Mouse (Mus musculus): ENCODE measurements around the gene Nek3.

The Nek3 gene

DNA sequence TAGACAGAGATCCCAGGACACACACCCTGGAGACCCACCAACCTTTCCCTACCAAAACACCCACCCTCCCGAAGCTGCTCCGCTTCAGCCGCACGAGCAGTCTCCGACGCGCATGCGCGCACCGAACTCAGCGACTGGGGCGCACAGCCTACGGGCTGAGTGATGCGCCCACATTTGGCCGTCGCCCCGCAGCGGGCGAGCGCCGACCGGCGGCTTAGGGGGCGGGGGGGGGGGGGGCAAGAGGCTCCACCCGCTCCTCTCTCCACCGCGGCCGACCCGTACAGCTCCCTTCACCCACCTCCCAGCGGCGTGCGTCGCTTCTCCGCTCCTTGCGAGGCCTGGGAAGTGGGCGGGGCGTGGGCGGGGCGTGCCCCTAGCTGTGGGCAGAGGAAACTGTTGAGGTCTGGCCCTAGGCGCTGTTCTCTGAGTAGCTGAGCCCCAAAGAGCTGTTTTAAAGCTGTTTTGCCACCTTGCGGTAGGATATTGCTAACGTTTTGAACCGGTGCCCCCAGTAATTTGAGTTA is at the start of gene Nek3:
Nek3 (minus strand) TSS at position 356 of the 524 bp plus-strand sequence.
- peak; percentile 77 for DNase-seq

DNA sequence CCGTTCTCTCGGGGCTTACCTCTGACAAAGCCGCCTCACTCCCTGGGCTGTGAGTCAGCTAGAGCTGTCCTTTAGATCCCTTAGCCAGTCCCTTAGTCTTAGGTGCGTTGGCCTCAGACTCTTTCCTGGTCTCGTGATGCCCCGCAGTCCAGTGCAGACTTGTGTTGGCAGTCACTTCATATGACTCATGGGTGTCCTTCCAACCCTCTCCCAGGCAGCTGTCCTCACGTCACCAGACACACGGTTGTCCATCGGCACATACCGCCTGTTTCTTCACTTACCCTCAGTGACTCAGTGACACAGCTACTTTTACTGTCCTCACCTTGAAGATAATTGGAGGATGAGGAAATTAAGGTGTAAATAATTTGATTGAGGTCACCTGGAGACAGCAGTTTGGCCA is 48.6 kb upstream of the Nek3 start:
- no peak for DNase-seq

DNA sequence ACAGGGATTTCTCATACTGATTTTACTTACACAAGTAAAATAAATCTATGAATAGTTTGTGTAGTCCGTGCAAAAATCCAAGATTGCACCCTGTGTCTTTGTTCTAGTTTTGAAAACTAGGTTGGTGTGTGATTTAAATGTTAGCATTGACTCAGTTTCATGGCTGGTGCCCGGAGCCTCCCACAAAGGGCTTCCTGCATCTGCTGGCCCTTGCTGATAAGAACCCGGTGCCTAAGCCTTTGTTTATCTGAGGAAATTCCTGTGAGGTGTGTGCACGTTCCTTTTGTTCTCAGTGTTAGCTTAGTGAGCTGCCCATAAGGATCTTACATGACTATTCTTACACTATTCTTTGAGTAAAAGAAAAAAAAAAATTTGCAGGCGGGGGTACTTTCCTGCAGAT is 42.8 kb upstream of the Nek3 start:
- DNase-seq = no peak

DNA sequence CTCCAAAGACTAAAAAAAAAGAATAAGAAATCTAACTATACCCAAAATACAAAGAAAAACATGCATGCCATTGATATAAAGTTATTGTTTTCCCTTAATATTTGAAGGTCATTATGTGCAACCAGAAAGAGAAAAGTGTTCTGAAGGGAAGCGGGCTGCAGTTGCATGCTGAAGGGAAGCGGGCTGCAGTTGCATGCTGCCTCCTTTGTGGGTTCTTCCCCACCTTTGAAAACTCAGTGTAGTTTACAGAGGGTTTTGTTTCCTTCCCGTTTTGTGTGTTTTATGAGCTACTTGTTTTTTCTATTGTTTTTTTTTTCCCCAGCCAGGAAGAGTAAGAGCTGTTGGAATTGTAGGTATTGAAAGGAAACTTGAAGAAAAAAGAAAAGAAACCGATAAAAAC is 41.3 kb upstream of the Nek3 start:
- DNase-seq = no peak

DNA sequence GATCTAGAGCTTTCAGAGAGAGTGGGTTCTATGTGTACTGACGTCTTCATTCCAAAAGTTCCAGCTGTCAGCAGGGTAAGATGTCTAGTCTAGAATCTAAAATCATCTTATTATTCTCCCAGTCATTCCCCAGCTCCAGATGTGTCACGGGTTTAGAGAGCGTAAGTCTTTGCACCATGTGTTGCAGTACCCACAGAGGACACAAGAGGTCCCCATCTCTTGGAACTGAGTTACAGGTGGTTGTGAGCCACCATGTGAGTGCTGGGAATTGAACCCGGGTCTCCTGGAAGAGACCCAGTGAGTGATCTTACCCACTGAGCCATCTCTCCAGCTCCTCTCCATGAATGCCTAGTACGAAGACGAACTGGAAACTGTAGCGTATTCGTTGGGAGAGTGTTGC is 33.2 kb upstream of the Nek3 start:
- no peak for DNase-seq

DNA sequence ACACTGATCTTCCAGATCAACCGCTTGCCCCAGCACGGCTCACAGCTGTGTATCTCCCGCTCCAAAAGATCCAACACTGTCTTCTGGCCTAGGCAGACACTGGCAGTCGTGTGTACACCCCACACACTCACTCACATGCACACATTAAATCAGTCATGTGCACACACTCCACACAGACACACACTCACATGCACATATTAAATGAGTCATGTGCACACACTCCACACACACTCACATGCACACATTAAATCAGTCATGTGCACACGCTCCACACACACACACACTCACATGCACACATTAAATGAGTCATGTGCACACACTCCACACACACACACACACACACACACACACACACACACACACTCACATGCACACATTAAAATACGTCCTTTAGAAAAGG is 31.7 kb upstream of the Nek3 start:
- DNase-seq = no peak

DNA sequence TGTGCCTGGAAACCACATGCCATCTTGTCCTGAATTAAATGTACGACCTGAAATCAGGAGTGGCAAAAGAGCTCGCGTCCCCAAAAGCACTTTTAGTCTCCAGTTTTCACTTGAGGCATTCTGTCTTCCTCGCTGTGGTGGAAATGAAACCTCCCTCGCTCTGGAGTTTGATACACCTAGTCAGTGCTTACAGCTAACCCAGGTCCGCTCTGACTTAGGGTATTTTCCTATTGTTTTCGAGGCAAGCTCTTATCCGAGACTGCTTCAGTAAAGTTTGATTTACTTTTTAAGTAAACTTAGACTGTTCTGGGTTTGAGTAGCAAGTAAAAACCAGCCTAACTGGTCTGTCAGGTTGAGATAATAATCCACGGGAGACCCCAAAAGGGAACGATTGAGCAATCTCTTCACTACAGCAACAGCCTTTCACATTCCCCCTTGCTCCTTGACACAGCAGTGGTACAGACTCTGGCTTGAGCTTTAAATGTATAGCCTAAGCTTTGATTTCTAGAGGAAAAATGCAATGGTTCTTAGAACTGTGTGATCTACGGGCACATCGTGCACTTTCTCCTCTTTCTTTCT is 27.3 kb upstream of the Nek3 start:
- DNase-seq = peak in 1 of 2 experiments; percentile 11

DNA sequence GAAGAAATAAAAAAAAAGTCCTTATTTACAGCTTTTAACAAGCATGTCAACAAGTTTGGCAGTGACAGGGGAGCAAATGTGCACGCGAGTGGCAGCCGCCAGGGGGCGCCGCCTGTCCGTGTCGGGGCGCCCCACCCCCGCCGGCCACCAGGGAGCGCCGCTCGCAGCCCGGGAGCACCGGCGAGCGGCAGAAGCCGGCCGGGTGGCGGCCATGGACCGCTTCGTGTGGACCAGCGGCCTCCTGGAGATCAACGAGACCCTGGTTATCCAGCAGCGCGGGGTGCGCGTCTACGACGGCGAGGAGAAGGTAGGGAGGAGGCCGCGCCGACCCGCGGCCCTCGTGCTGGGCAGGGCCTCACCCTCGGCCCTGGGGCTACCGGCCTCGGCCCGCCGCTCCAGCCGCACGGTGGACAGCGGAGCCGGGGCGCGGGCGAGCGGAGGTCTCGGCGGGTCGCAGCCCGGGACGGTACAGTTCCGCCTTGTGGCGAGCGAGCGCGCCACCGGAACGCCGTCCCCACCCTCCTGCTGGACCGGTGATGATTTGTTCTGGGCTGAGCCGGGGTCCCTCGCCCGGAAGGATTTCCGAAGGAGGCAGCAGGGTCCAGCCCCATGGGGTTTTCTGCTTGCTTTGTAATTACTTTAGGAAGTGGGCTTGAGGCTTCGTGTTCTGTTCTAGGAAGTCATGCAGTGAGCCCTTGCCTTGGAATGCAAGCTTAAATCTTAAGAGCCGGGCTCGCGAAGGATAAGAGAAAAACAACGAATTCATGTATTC is 26.6 kb upstream of the Nek3 start, which contains the start of gene Vps36:
Vps36 (plus strand) TSS at position 150 of the 772 bp plus-strand sequence.
- DNase-seq = peak; percentile 63 to 69

DNA sequence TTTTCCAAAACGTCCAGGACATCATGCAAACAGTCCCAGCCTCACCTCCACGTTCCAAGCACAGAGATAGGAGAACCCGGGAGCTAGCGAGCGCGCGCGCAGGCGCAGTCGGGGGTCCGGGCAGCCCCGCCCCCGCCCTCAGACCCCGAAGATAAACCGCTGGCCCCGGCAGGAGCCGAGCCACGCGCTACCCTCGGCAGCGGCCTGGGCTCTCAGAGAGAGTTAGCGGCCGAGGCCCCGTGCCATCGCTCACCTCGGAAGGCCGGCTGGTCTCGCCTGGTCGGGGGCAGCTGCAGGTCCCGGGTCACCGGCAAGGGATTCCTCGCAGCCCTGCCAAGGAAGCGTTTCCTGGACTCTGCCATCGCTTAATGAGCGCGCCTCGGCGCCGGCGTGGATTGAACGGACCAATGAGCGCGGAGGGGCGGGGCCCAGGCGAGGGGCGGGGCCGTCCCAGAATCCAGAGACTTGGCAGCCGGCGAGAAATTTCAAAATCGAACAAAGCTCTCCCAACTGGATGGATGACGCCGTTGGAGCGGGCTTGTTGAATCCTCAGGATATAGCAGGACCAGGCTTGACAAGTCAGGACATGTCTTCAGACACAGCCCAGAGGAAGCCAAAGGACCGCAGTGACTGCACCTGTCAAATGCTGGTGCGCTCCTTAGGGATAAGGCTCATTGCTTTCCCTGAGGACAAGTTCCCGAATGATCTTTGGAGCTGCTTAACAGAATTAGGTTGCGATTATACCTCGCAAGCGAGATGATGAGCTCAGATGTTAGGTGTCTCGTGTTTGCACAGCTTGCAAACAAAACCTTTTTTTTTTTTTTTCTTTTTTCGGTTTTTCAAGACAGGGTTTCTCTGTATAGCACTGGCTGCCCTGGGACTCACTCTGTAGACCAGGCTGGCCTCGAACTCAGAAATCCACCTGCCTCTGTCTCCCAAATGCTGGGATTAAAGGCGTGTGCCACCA is 19.5 kb upstream of the Nek3 start, which contains the start of gene Ckap2:
Ckap2 (minus strand) TSS at position 389 of the 967 bp plus-strand sequence.
- DNase-seq = peak; percentile 79 to 83

DNA sequence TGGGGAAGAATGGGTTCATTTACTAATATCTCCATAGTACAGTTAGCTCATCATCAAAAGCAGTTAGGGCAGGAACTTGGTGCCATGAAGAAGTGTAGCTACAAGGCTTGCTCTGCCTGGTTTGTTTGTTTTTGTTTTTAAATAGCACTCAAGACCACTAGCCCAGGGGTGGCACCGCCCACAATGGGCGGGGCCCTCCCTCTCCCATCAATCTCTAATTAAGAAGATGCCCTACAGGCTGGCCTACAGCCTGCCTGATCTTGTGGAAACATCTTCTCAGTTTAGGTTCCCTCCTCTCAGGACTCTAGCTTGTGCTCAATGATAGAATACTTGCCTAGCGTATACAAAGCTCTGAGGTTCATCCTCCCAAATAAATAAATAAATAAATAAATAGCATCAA is 18.6 kb upstream of the Nek3 start:
- no peak for DNase-seq

DNA sequence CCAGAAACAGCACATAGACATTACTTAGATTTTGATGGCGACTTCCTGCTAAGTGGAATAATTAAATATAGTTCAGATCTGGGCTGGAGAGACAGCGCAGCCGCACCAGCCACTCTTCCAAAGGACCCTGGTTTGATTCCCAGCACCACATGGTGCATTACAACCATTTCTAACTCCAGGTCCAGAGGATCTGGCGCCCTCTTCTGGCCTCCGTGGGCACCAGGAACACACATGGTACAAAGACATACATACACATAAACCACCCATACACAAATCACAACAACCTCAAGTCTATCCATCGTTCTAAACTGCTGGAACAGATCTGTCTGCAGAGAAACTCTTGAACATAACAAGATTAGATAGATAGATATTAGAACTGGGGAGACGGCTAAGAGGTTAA is 9.7 kb upstream of the Nek3 start:
- no peak for DNase-seq

DNA sequence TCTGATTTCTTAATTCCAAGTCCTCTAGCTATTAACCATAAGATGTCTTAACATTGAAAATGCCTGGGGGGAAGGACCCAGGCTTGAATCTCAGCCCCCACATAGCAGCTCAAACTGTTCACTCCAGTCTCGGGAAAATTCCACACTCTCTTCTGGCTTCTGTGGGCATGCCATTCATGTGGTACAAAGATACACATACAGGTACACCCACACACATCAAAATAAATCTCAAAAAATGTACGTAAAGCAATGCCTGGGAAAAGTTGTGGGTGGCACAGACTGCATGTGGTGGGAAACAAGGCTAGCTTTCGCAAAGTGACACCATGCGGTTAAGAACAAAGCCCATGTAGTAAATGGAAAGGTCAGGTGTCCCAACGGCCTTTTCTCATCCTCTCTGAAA is 2.9 kb upstream of the Nek3 start:
- DNase-seq = no peak

DNA sequence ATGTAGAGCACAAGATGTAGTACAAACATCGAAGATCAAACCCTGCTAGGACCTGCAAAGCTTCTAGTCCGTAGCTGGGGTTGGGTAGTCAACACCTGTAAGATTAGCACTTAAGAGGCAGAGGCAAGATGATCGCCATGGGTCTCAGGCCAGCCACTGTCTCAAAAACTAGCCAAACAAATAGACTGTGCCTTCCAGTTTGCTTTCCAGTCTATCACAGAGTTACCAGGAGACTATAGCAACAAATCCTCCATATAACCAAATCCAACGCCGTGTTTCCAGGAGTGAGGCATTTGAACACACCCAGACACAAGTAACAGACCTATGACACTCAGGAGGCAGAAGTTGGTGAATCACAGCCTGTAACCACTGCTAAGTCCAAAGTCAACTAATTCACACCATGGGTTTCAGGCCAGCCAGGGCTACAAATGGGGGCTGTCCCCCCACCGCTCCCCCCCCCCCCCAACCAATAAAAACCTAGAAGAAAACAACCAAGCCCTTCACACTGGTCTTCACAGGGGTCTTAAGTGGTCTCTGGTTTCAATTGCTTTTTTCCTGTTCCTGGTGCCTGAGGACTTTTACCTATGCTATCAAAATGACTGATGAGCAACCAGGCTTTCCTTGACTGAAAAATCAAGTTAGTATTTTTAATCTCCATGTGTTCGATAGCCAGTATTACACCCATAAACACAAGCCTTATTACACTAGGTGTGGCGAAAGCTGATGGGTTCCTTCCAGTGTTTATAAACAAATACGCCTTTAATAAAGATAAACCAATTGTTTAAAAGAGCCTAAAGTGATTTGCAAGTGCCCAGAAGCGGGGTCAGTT is 770 bp downstream of the Nek3 start:
- no peak for DNase-seq

DNA sequence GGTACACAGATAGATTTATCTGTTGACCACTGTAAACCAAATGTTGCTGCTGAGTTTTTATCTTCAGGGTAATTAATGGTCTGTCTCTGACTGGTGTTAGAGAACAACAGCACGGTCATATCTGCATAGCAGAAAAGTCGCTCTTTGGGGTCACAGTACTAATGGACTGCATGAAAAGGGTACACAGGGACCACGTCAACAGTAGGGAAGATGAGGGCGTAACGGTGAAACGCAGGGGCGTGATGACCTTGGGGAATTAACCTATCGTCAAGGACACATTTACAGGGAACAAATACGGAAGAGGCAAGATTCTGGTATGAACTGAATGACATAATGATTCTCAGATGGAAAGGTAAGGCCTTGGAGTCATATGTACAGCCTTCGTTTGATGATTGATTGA is 1.8 kb downstream of the Nek3 start:
- DNase-seq = no peak

DNA sequence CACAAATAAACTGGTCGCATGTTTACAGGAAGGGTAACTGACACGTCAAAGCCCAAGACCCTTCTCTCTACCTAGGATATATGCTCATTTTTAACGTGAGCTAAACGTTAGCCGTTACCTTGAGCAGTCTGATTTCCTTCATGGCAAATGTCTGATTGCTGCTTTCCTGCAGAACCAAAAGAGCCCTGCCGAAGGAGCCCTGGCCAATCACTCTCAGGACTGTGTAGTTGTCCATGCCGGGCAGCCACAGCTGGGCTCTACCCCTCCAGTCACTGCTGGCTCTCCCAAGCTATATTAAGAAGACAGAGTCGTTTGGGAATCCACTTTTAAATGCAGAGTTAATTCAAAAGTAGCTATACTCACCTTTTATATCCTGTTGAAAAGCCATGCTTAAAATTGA is 4.0 kb downstream of the Nek3 start:
- DNase-seq = no peak

DNA sequence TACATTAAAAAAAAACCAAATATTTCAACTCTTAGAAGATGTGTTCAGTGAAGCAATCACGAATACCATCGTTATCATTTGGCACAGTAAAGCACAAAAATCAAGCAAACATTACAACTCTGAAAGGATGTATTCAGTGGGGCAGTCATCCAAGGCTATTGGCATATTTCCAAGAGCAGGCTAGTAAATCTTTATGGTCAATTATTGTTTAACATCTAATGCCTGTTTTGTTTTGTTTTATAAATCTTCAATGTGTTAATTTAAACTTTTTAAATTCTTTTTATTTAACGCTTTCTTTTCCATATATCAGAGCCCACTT is 15.9 kb downstream of the Nek3 start:
- DNase-seq = no peak

DNA sequence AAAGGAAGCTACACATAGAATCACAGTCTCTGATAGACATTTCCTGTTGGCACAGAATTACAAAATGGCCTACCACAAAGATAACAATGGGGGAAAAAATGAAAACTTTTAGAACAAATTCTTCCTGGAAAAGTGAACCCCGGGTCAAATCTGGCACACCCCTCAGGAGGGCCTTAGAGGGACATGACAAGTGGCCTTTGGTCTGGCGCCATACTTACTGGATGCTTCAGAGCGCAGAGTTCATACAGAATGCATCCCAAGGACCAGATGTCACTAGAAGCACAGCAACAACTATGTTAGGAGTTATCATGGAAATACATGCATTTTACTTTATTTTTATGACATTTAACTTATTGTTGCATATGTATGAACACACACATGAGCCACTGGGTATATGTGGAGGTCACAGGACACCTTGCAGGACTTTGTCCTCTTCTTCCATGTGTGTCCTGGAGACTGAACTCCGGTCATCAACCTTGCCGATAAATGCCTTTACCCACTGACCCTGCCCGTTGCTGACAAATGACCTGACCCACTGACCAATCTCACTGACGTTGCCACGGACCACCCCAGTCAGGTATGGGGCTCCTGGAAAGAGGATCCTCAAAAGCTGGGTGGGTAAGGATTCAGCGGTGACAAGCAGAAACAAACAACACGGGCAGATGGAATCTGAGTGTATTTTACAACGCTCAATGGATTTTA is 16.4 kb downstream of the Nek3 start:
- no peak for DNase-seq

DNA sequence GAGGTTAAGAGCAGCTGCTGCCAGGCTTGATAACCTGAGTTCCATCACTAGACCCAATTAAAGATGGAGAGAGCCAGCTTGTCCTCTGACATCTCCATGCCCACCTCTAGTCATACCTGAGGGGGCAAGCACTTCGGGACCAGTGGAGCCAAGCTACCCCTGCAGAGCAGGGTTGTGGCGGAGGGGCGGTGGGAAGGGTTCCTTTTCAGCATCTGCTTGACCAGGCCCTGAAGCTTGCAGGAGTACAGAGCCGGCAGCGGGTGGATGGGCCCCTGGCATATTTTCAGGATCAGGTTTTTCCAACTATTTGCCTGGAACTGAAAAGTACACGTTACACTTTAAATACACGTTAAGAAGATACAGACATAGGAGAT is 17.9 kb downstream of the Nek3 start:
- no peak for DNase-seq

DNA sequence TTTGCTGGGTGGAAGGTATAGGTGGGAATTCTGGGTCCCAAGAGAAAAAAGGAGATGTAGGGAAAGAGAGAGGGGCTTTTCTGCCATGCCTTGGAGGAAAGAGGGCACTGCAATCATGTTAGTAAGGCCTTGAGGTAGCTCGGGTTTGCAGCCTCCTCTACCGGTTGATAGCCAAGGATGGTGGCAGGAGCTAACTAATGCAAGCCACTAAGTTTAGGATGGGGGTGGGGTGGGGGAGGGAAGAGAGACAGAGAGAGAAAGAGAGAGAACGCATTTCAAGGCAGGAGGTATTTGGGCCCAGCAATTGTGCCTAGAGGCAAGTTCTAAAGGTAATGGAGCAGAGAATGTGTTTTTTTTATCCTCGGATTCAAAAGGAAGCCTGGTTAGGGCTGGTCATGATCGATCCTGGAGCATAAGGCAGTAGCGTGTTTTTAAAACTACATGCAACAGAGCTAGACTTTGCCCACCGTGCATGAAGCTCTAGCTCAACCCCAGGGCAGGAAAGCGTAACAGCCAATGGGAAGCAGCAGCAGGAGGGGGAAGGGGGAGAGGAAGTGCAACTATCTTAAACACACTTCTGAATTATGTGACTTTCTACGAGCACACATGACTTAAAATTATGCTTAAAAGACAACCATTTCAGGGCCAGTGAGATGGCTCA is 18.4 kb downstream of the Nek3 start:
- DNase-seq = no peak

DNA sequence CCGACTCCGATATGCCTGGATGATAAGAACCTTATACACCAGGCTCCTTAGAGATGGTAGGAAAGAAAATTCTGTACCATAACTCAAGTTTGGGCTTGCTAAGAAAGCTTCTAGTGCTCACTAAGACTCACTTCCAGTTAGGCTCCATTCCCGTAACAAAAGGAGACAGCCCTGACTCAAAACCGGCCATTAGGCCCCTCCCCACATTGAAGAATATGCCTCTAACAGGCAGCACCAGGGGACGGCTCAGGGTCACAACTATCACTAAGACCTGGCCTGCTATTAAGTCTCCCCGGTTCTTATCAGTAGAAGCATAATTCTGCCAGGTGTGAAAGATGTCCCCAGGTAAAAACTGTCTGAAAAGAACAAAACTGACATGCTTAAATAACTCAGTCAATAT is 20.4 kb downstream of the Nek3 start:
- no peak for DNase-seq

DNA sequence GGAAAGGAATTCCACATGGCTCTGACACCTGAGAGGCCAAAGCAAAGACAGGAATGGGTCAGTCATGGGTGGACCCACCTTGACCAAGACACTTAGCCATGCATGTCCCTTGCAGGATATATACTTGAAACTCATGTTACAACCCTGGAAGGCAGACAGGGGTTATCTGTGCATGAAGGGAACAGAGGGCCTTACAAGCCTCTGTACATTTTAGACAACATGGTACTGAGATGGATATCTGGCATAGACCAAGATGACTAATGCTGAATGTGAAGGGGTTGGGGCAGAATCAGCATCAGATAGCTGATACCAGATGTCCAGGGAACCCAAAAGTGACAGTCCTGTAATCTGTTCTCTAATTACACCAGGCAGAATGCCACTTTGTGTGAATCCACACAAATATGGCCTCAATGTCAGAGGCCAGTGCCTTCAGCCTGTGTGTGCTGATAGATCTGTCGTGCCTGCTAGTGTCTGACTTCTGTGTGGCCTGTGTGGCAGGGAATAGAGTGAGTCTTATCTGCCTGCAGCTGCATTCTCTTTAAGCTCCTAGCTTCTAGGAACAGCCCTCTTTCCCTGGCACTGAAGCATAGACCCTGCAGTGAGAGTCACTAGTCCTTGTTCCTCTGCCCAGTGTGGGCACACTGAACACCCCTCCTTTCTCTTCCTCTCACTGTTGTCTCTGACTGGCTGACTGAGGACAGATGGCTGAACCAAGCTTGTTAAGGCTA is 22.3 kb downstream of the Nek3 start:
- no peak for DNase-seq
